Mouse (Mus musculus) neutrophil, adult 5-6 weeks (primary cell): ENCODE data around the gene Ecel1. TPM values are rescaled to one million over a fixed set of nuclear protein-coding genes. Genes with fewer than 3 reads are reported as not detected.

ENCODE experiments used
- ATAC-seq: fragments of 151-379, 151-347 bp; 2 replicates; pipeline ENCODE4 v1.8.0; 2017; ENCODE audit warnings: mild to moderate bottlenecking, moderate TSS enrichment; ENCODE audit not compliant: insufficient number of reproducible peaks, poor library complexity, low FRiP score, severe bottlenecking; ENCODE audit errors: extremely low read depth
- total RNA-seq: library from RNA; stranded (forward); fragments of 200-1000 nt; gene quantifications from 2 replicates; pipeline ENCODE4 v1.2.3, GENCODE M21; 2017

The Ecel1 gene
- total RNA-seq: not detected in 2 replicates

DNA sequence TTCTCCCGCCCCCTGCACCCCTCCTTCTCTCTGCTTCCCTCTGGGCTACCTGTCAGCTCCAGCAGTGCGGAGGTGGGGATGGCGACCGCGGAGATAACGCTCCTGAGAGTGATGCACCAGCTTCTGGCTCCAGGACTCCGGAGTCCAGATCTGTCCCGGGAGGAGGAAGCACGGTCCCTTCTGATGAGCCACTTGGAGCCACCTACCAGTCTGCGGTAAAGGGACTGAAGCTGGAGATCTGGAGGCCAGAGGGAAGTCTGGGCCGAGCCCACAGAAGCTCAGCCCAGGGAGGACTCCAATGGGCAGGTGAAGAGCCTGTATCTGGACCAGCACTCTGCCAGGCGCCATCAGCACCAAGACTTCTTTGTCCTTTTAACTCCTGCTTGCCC lies at the start of gene Ecel1:
Ecel1 (minus strand) TSS at position 323 of the 389 bp plus-strand sequence.
- no peak for ATAC-seq

DNA sequence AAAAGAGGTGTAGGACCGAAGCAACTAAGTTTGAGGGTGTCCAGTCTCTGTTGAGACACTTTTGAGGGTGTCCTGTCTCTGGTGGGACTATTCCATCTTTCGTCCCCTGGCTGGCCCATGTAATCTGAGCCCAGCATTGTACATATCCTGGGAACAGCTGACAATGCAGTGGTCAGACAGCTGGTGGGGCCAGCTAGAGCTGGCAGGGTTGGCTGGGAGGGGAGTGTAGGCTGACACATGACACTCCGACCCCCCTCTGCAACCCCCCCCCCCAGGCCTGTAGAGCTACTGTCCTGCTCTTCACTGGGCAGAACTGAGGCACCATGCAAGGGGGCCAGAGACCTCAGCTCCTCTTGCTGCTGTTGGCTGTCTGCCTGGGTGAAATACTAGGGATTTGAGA lies 49.2 kb upstream of the Ecel1 start:
- ATAC-seq: no peak

DNA sequence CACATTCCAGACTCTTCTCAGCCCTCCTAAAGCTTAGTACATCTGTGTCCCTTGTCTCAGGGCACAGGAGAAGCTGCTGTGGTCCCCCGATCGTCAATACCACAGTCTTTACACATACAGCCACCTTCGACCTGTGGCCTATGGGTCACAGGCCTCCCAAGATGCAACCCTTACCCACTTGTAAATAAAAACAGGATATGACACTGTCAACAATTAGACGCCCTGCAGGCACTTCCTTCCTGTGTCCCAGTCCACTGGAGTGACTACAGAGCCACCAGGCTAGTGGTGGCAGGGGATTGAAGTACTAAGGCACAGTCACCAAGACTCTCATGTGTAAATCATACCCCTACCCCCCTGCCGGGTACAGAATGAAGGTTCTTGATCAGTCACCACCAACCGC lies 48.7 kb upstream of the Ecel1 start:
- no peak for ATAC-seq

GRCm38 (mm10) chr1:87204465-87204864 lies 48.1 kb upstream of the Ecel1 start, which contains the start of gene Chrng:
TSS of gene Chrng (plus strand) at chr1:87204657.
- ATAC-seq: no peak

DNA sequence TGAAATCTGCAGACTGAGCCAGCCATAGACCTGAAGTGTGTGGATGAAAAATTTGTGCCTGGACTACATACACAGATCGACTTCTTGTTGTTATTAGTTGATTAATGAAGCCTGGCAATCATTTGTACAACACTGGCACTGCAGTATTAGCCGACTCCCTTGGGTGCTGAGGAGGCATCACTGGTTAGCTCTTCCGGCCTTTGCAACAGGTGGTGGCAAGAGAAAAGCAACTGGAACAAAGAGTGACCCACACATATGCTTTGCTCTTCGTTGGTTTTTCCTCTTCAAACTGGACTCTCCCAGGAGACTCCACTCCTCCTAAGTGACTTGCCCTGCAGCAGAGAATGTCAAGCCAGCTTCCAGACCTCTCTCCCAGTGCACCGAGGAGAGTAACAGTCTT lies 47.5 kb upstream of the Ecel1 start:
- no peak for ATAC-seq

DNA sequence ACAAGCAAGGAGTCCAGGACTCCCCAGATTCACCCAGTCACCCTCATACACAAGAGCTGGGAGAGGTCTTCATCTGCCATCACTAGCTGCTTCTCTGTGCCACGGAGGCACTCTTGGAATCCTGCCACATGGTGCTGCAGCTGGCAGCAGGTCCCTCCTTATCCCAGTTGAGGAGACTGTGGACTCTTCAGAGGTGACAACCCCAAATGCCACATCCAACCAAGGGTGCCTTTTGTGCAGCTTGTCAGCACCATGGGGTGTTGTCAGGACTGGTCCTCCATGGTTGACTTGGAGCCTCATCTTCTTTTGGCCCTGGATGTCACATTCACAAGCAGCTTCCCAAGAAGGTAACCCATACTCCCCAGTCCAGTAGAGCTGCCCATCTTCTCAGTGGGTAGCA lies 45.5 kb upstream of the Ecel1 start:
- ATAC-seq: no peak

DNA sequence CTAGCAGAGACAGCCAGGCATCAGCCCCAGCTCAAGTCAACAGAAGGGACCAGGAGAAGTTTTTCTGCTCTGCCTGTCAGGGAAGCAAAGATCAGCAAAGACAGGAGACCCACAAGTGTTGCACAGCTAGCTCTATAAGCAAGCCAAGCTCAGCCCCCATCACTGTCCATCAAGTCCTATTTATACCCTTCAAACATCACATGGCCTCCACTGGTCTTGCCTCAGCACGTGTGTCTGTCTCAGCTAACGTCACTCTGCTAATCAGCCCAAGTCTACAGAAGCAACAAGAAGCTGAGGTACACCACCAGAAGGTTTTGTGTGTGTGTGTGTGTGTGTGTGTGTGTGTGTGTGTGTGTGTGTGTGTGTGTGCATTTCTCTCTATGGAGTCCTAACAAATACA lies 44.5 kb upstream of the Ecel1 start:
- ATAC-seq: no peak

DNA sequence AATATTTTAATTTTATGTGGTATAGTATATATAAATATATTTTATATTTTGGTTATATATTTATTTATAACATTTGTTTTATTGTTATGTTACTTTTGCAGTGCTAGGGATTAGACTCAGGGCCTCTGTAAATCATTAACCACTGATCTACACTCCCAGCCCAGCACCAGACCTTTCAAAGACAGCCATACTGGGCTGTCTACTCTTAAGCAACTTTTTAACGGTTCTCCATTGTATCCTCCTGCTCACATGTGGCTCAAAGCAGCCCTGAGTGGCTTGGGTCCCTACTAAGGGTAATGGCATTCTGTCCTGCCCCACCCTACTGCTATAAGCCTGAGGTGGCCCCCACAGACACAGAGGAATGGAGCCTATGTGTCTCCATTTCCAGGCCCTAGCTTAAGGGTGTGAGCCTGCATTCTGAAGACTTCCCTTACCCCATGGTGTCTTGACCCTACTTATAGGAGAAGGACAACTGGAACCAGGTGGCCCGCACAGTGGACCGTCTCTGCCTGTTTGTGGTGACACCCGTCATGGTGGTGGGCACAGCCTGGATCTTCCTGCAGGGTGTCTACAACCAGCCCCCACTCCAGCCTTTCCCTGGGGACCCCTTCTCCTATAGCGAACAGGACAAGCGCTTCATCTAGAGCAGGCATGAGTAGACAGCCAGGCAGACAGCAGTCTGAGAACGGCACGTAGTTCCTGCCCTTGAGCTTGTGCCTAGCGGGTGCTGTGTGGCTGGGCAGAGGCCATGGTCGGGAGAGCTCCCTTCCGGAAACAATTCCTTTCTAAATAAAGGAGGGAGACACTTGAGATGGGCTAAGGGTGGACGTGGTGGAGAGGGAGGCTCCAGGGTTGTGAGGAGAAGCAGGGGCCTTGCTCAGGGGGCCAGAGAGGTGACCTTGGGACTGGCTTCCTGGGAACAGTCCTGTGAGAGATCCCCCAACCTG lies 42.1 kb upstream of the Ecel1 start:
- ATAC-seq: no peak

GRCm38 (mm10) chr1:87197296-87197695 lies 41.0 kb upstream of the Ecel1 start:
- ATAC-seq: no peak

GRCm38 (mm10) chr1:87190429-87190828 lies 34.1 kb upstream of the Ecel1 start, which contains the start of gene Chrnd:
TSS of gene Chrnd (plus strand) at chr1:87190607.
- ATAC-seq: no peak

DNA sequence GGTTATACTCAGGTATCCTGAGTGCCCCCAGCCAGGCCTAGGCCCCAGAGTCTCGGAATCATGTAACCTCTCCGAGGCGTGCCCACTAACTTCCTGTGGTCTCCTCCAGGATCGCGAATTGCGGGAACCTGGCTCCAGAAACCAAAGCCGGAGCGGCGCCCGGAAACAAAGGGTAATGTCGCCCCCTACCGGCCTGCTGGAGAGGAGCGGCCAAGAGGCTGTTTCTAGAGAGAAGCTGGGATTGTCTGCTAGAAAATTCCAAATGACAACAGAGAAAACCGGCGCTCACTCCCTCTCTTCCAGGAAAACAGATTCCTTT lies 30.7 kb upstream of the Ecel1 start:
- peak; percentile 36; the same call in 1 of the 2 replicates for ATAC-seq

GRCm38 (mm10) chr1:87186261-87187036 lies 30.1 kb upstream of the Ecel1 start:
- no peak for ATAC-seq

DNA sequence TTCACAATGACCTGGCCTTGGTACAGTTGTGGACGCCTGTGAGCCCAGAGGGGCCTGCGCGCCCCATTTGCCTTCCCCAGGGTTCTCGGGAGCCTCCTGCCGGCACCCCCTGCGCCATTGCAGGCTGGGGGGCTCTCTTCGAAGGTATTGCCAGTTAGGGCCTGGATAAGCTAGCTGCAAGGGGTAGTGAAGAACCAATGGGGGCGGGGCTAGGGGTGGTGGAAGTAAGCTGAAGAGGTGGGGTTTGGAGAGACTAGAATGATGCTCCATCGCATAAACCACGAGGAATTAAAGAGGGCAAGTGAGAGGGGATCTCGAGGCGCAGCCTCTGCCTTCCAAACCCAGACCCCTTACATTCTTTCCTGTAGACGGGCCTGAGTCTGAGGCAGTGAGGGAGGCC lies 29.2 kb upstream of the Ecel1 start:
- ATAC-seq: no peak

DNA sequence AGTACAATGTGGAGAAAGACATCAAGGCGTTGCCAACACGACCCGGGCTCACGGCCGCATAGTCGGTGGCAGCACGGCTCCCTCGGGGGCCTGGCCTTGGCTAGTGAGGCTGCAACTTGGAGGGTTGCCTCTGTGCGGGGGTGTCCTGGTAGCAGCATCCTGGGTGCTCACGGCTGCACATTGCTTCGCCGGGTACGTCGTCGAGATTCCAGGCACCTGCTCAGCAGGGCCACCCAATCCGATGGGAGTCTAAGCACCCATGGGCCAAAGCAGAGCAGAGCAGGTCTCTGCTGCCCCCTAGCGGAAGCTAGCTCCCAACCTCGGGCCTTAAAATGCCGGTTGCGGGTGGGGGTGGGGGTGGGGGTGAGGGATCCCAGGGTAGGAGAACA lies 28.4 kb upstream of the Ecel1 start:
- no peak for ATAC-seq

DNA sequence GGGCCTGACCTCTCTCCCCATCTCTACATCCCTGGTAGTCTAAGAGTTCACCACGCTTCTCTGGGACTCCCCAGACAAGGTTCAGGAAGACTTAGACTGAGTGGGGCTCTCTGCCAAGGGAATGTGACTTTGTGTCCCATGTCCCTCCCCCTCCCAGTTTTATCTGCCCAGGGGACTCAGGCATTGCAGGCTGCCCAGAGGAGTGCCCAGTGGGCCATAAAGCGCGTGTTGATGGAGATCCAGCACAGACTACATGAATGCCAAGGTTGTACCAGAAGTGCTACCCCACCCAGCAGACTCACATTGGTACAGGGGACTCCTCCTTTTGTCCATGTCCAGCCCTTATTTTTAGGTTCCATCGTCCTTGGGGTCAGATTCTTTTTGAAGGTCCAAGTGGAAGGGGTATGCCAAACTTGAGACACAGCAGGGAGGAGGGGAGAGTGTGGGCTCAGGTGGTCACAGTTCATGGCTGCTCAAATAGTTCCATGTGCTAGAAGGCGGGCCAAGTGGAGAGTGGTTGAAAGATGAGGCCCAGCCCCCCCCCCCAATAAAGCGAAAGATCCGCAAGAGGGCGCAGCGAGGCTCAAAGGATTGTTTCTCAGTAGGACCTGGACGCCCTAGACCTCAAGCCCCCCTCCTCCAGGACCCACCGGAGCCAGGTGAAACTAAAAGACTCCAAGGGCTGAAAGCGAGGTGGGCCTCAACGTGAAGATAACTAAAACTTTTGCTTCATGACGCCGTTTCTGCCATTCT lies 27.9 kb upstream of the Ecel1 start:
- no peak for ATAC-seq

DNA sequence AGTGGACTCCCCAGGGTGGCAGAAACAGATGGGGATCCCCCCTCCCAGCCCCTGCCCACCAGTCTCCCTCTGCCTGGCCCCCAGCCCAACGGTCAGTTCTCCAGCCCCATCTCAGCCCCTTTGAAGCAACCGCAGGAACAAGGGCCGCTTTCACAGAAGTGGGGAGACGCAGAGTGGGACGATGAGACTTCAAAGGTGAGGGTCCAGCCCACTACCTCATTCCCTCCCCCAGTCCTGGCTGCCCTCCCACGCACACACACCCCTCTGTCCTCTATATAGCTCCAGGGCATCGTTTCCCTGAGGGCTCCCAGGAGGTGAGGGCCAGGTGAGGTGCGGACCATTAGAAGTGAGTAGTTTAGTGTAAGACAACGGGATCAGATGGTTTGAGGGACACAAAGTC lies 26.7 kb upstream of the Ecel1 start, which contains the start of gene Prss56:
Prss56 (plus strand) TSS at position 301 of the 400 bp plus-strand sequence.
- no peak for ATAC-seq

GRCm38 (mm10) chr1:87180896-87181295 lies 24.6 kb upstream of the Ecel1 start:
- no peak for ATAC-seq

DNA sequence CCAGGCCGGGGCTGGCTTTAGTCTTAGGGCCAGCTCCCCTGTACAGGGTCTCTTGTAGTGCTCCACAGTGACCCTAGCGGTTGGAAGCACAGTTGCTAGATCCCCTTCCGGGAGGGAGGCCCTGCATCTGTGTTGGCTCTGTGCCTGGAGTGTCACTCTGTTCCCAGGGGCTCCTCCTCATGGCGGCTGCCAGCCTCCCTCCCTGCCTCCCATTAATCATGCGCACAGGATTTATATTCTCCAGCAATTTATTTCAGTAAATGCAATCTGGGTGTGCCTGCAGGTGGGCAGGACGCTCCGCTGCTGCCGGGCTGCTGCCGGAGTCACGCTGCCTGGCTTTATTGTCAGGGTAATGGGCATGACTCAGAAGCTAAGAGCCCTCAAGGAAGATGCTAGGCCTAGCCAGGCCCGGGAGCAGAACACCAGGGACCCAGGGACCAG lies 19.6 kb upstream of the Ecel1 start:
- no peak for ATAC-seq
